Mouse (Mus musculus) brain, embryonic 14.5 days (tissue): Measurements from ENCODE around the gene Prss50. TPM values are rescaled to one million over a fixed set of nuclear protein-coding genes. Genes with fewer than 3 reads are reported as not detected.

Source experiments
- DNase-seq: peaks from one replicate; pipeline ENCODE4 v3.0.0-alpha.2; 2011; ENCODE audit warnings: low read depth
- CTCF ChIP-seq: fragments of 200-500 bp; IDR thresholded peaks from 2 replicates; pipeline ENCODE4 v1.5.1; 2012; ENCODE audit warnings: inconsistent platforms, mild to moderate bottlenecking, moderate library complexity, borderline replicate concordance; ENCODE audit not compliant: insufficient read depth, insufficient read length; ENCODE audit errors: extremely low read depth
- POLR2A ChIP-seq: fragments of 200-500 bp; IDR thresholded peaks from 2 replicates; pipeline ENCODE4 v1.6.1; 2012; ENCODE audit warnings: mild to moderate bottlenecking, inconsistent platforms, borderline replicate concordance; ENCODE audit not compliant: poor library complexity, insufficient read depth, insufficient read length, severe bottlenecking; ENCODE audit errors: extremely low read depth
- polyA plus RNA-seq: library from polyadenylated mRNA; depleted of rRNA; stranded (reverse); fragments of >200 nt; gene quantifications from 2 replicates; pipeline ENCODE4 v1.2.3, GENCODE M21; 2012; rRNA removed

Gene Prss50
- polyA plus RNA-seq, 1 experiment, result 0.08 TPM

DNA sequence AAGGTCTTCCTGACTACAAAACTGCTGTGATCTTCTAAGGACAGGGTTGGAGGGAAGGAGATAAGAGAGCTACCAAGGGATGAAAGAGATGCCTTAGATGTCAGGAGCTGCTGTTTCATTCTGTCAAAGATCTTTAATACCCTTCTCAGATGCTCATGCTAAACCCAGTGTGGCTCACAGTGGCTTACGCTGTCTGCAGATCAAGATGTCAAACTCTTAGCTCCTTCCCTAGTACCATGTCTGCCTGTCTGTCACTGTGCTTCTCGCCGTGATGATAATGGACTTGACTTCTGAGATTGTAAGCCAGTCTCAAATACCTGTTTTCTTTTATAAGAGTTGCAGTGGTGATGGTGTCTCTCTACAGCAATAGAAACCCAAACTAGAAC is 50.9 kb downstream of the Prss50 start:
- no peak for TF ChIP-seq CTCF
- no peak for TF ChIP-seq POLR2A
- no peak for DNase-seq

DNA sequence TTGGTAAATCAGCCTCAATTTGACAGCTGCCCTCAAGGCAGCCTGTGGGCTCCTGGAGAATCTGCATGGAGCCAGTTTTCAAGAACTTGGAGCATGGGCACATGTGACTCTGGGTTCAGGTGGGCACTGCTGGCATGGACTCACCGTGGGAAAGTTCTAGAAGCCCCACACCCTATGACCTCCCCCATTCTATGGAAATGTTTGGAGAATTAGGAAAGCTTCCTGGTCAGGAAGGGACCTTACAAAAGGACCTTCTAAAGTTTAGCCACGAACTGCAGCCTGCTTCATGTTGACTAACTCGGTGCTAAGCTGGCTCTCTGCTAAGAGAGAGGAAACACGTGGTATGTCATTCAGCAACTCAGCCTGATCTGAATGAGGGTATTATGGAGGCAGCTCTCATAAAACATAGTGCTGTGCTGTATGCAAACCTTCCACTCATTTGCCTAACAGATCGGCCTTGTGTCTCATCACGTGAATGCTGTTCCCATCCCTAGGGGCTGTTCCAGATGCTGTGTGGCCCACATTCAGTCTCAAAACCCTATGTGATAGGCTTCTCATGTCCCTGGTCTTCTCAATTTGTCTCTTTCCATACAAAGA is 51.7 kb downstream of the Prss50 start:
- TF ChIP-seq POLR2A (no peak), CTCF (no peak)

More for the DNA sequence above, 51.7 kb downstream of the Prss50 start:
- DNase-seq, result no peak

Other genes with a start within 250 kb of the Prss50 start
- gene Nradd, start 233.5 kb upstream of the Prss50 start, polyA plus RNA-seq, result 25.1 and 33.9 TPM in 2 replicates
- 11.8 and 15.5 TPM in 2 replicates for gene Nbeal2, start 203.8 kb upstream of the Prss50 start, polyA plus RNA-seq
- gene Ccdc12, start 201.5 kb upstream of the Prss50 start, polyA plus RNA-seq, result 76.0 and 103 TPM in 2 replicates
- gene Myl3, start 116.1 kb upstream of the Prss50 start, polyA plus RNA-seq, result 0.30 and 0.37 TPM in 2 replicates
- 18.0 and 24.2 TPM in 2 replicates for gene Pth1r, start 110.8 kb upstream of the Prss50 start, polyA plus RNA-seq
- gene Prss42, start 59.8 kb upstream of the Prss50 start, polyA plus RNA-seq, result not detected in 2 replicates
- not detected in 2 replicates for gene Prss44, start 44.0 kb upstream of the Prss50 start, polyA plus RNA-seq
- gene Prss43, start 31.3 kb upstream of the Prss50 start, polyA plus RNA-seq, result not detected in 2 replicates
- gene Prss45, start 23.4 kb upstream of the Prss50 start, polyA plus RNA-seq, result 0.09 TPM in 1 of 2 replicates, not detected in the other
- not detected in 2 replicates for gene Prss46, start 13.5 kb upstream of the Prss50 start, polyA plus RNA-seq
- 2.6 and 3.9 TPM in 2 replicates for gene Als2cl, start 21.9 kb downstream of the Prss50 start, polyA plus RNA-seq
- gene Tmie, start 22.1 kb downstream of the Prss50 start, polyA plus RNA-seq, result 0.61 and 1.1 TPM in 2 replicates
- gene Fam240a, start 58.9 kb downstream of the Prss50 start, polyA plus RNA-seq, result not detected in 2 replicates
- 0.25 TPM in 1 of 2 replicates, not detected in the other for gene Tdgf1, start 88.2 kb downstream of the Prss50 start, polyA plus RNA-seq
- gene Lrrc2, start 93.6 kb downstream of the Prss50 start, polyA plus RNA-seq, result 0.09 and 0.26 TPM in 2 replicates
- 0.11 and 0.12 TPM in 2 replicates for gene Rtp3, start 132.6 kb downstream of the Prss50 start, polyA plus RNA-seq
- 0.53 and 0.68 TPM in 2 replicates for gene Ltf, start 161.3 kb downstream of the Prss50 start, polyA plus RNA-seq
- gene Ccrl2, start 199.6 kb downstream of the Prss50 start, polyA plus RNA-seq, result 1.1 TPM in 2 replicates